Mouse (Mus musculus): ENCODE results near the gene Tnfaip1. TPM values are rescaled to one million over a fixed set of nuclear protein-coding genes. Genes with fewer than 3 reads are reported as not detected.
"Not testable (repeated sequence)": the region's sequence is repeated elsewhere in the genome, so short reads cannot be mapped to it uniquely, and the experiment has no call there.

Gene Tnfaip1
- total RNA-seq (2017) = 5.4 to 8.8 TPM (median 8.3 TPM) in 3 replicates

DNA sequence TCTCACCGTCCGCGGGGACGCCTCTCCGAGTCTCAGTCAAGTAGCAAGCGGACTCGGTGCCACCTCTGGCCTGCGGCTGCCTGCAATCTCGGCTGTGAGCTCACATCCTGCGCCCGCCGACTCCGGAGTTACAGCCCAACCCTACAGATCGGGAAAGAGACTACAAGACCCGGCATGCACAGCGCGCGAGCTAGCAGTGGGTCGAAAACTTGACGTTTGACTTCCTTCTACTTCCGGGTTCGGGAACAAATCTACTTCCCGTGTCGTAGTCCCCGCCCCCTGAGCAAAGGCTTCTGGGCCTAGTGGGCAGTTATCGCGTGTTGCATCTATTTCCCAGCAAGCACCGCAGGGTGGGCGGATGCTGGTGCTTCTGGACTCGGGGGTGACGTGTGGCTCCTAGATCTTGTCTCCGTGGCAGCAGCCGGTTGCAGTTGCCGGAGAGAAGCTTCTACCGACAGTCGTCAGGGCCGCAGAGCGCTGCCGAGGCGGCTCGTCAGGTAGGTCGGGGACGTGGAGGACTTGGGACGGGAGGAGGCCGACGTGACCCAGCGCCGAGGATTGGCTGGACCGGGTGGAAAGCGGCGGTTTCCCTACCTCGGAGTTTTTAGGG, at the start of gene Tnfaip1, which contains the start of gene Ift20:
Gene Tnfaip1 (minus strand): TSS at position 253 of the 610 bp plus-strand sequence.
Gene Ift20 (plus strand): TSS at position 282 of the 610 bp plus-strand sequence.
- ATAC-seq (replicated peaks; ENCODE audit: insufficient number of reproducible peaks, low FRiP score, low TSS enrichment, poor library complexity, severe bottlenecking) = peak; percentile 96

- ATAC-seq (replicated peaks; ENCODE audit: insufficient number of reproducible peaks, low FRiP score, low TSS enrichment, poor library complexity, severe bottlenecking) = no peak
Measured at GRCm38 (mm10) chr11:78582848-78583247, 46.7 kb upstream of the Tnfaip1 start.

- ATAC-seq (replicated peaks; ENCODE audit: insufficient number of reproducible peaks, low FRiP score, low TSS enrichment, poor library complexity, severe bottlenecking) = no peak
Measured at GRCm38 (mm10) chr11:78574975-78575374, 38.8 kb upstream of the Tnfaip1 start.

- ATAC-seq (replicated peaks; ENCODE audit: insufficient number of reproducible peaks, low FRiP score, low TSS enrichment, poor library complexity, severe bottlenecking) = no peak
Measured at GRCm38 (mm10) chr11:78574536-78574935, 38.4 kb upstream of the Tnfaip1 start.

- ATAC-seq (replicated peaks; ENCODE audit: insufficient number of reproducible peaks, low FRiP score, low TSS enrichment, poor library complexity, severe bottlenecking) = not testable (repeated sequence)
Measured at GRCm38 (mm10) chr11:78574031-78574430, 37.9 kb upstream of the Tnfaip1 start.

GRCm38 (mm10) chr11:78571854-78572253, 35.7 kb upstream of the Tnfaip1 start:
- ATAC-seq (replicated peaks; ENCODE audit: insufficient number of reproducible peaks, low FRiP score, low TSS enrichment, poor library complexity, severe bottlenecking) = no peak

DNA sequence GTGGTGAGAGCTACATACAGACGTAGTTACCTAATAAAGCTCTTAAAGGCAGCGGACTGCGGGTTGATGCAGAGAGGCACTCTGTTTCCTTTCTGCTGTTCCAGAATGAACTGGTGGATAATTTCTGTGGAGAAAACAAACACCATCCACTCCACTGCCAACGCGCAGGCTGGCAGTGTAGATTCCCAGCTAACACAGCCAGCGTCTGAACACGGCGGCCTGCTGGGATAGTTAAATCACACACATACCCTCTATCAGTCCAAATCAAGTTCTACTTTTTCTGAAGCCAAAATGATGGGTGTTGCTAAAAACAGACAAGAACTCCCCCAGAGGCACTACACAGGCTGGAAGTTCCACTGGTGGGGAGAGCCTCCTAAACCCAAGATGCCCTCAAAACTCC, 35.3 kb upstream of the Tnfaip1 start:
- ATAC-seq (replicated peaks; ENCODE audit: insufficient number of reproducible peaks, low FRiP score, low TSS enrichment, poor library complexity, severe bottlenecking) = no peak

GRCm38 (mm10) chr11:78569806-78570205, 33.7 kb upstream of the Tnfaip1 start:
- no peak for ATAC-seq (replicated peaks; ENCODE audit: insufficient number of reproducible peaks, low FRiP score, low TSS enrichment, poor library complexity, severe bottlenecking)

DNA sequence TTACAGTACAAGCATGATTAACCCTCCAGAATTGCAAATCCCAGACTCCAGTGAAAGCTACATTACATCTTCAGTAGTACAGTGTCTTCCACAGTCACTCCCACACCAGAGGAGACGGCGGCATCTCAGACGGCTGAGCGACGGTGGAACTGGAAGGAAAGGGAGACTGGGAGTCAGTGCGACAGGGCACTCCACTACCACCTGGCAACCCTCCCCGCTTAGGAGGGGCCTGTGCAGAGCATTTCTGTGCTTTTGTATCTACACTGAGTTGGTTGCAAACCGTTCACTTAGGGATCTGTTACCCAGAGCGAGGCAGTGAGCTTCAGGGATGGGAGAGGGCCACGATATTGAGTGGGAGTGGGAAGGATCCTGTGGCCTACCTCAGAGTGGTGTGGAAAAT, 32.7 kb upstream of the Tnfaip1 start:
- no peak for ATAC-seq (replicated peaks; ENCODE audit: insufficient number of reproducible peaks, low FRiP score, low TSS enrichment, poor library complexity, severe bottlenecking)

- no peak for ATAC-seq (replicated peaks; ENCODE audit: insufficient number of reproducible peaks, low FRiP score, low TSS enrichment, poor library complexity, severe bottlenecking)
Measured at GRCm38 (mm10) chr11:78567614-78568013, 31.5 kb upstream of the Tnfaip1 start.

GRCm38 (mm10) chr11:78566775-78567174, 30.6 kb upstream of the Tnfaip1 start:
- no peak for ATAC-seq (replicated peaks; ENCODE audit: insufficient number of reproducible peaks, low FRiP score, low TSS enrichment, poor library complexity, severe bottlenecking)

- peak; percentile 71; the same call in 1 of the 2 replicates for ATAC-seq (replicated peaks; ENCODE audit: insufficient number of reproducible peaks, low FRiP score, low TSS enrichment, poor library complexity, severe bottlenecking)
Measured at GRCm38 (mm10) chr11:78560447-78560846, 24.3 kb upstream of the Tnfaip1 start.

GRCm38 (mm10) chr11:78557241-78557640, 21.1 kb upstream of the Tnfaip1 start:
- no peak for ATAC-seq (replicated peaks; ENCODE audit: insufficient number of reproducible peaks, low FRiP score, low TSS enrichment, poor library complexity, severe bottlenecking)

DNA sequence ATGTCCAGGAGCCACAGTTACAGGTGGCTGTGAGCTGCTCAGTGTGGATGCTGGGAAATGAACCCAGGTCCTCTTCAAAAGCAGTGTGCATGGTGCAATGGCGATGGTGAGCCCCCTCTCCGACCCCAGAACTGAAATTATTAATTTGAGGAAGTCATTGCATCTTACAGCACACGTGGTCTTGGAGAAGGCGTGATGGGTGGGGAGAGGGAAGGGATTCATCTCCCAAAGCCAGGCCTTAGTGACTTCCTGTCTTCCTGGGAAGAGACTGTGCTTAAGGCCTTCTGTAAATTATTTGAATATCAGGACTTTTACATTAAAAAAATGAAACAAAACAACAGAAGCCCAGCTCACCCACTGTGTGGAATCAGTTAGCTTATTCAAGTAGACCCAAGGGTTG, 19.9 kb upstream of the Tnfaip1 start:
- ATAC-seq (replicated peaks; ENCODE audit: insufficient number of reproducible peaks, low FRiP score, low TSS enrichment, poor library complexity, severe bottlenecking) = no peak

GRCm38 (mm10) chr11:78555623-78556022, 19.5 kb upstream of the Tnfaip1 start:
- no peak for ATAC-seq (replicated peaks; ENCODE audit: insufficient number of reproducible peaks, low FRiP score, low TSS enrichment, poor library complexity, severe bottlenecking)

DNA sequence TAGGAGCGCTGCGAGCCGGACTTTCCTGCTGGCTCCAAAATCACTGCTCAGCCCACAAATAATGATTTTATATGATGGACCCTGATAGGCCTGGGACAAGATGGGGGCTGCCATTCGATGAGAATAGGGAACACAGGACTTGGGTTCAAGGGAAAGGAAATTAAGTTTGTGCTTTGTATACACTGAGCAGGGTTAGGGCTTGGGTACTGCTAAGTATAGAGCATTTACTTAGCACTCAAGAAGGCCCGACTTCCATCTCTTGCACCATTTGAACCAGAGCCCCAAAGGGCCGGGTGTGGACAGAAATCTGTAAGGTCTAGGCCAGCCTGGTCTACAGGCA, 14.9 kb upstream of the Tnfaip1 start:
- no peak for ATAC-seq (replicated peaks; ENCODE audit: insufficient number of reproducible peaks, low FRiP score, low TSS enrichment, poor library complexity, severe bottlenecking)

GRCm38 (mm10) chr11:78550168-78551058, 14.3 kb upstream of the Tnfaip1 start, which contains the start of gene Tmem97:
TSS of gene Tmem97 (minus strand) at chr11:78550777.
- ATAC-seq (replicated peaks; ENCODE audit: insufficient number of reproducible peaks, low FRiP score, low TSS enrichment, poor library complexity, severe bottlenecking) = peak; percentile 100

DNA sequence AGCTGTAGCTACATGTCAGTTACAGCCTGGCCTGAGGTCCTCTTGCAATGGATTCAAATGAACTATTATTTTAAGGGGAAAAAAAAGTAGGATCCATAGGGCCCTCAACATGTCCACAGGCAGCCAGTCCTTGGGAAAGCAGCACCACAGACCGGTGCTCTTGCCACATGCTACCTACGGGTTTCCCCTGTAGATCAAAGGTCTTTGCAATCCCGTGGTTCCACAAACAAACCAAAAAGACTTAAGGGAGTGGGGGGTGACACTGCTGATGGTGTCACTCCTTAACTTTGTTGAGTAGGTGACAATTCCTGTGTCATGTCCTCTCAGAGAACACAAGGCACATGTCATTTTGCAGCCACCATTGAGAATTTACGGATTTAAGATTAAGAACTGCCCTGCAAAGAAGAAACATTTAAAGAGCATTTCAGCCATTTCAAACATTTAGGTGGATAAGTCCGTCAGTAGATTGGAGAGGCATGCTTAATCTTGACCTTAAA, 13.4 kb upstream of the Tnfaip1 start:
- ATAC-seq (replicated peaks; ENCODE audit: insufficient number of reproducible peaks, low FRiP score, low TSS enrichment, poor library complexity, severe bottlenecking) = no peak

- ATAC-seq (replicated peaks; ENCODE audit: insufficient number of reproducible peaks, low FRiP score, low TSS enrichment, poor library complexity, severe bottlenecking) = no peak
Measured at GRCm38 (mm10) chr11:78547718-78548460, 11.8 kb upstream of the Tnfaip1 start.
